Mouse (Mus musculus): ENCODE measurements around the gene 4930507D05Rik. TPM values are rescaled to one million over a fixed set of nuclear protein-coding genes. Genes with fewer than 3 reads are reported as not detected.

4930507D05Rik gene
- polyA plus RNA-seq, 1 experiment: 0.70 TPM

DNA sequence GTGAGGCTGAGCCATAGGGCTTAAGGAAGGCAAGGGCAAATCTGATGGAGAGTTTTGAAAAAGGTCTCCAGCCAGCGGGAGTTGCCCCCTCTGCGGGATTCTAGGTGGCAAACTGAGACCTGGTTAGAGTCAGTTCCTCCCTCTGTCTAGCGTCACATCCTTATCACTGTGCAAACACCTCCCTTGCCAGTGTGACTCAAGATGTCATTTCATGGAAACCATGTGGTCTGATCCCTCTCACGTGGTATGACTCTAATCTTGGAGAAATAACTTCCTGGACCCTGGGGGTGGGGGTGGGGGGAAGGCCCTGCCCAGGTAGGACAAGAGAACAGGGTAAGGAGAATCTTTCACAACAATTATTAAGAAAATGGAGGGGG is 35.7 kb upstream of the 4930507D05Rik start:
- peaks cover 11% of the 10 kb centered on the region; the same call in 1 of the 2 replicates for H3K4me1 ChIP-seq (ENCODE audit: control insufficient read depth, insufficient read depth, low read length)
- no peak overlapping the region for H3K27ac ChIP-seq (ENCODE audit: insufficient read depth, low read length)
- no peak for TF ChIP-seq CTCF (IDR thresholded peaks at IDR 0.05; ENCODE audit: borderline replicate concordance, insufficient read depth, low read depth, low read length)
- no peak for TF ChIP-seq POLR2A (IDR thresholded peaks at IDR 0.05; ENCODE audit: borderline replicate concordance, insufficient read depth, low read length)
- no peaks in the 10 kb centered on the region for H3K27me3 ChIP-seq (ENCODE audit: control insufficient read depth, insufficient read depth, low read length)
- WGBS: 54% methylated on average over 4 of the region's 4 CpGs
- no peak overlapping the region for H3K4me3 ChIP-seq (replicated peaks; ENCODE audit: insufficient read depth, low read depth, low read length)
- DNase-seq: no peak

GRCm38 (mm10) chr10:62418831-62419356 is 30.4 kb upstream of the 4930507D05Rik start:
- 45% methylated on average over 7 of the region's 7 CpGs for WGBS
- peak in 1 of 2 experiments; percentile 31 for DNase-seq
- no peak for TF ChIP-seq CTCF (IDR thresholded peaks at IDR 0.05; ENCODE audit: borderline replicate concordance, insufficient read depth, low read depth, low read length)
- TF ChIP-seq POLR2A (IDR thresholded peaks at IDR 0.05; ENCODE audit: borderline replicate concordance, insufficient read depth, low read length): no peak

DNA sequence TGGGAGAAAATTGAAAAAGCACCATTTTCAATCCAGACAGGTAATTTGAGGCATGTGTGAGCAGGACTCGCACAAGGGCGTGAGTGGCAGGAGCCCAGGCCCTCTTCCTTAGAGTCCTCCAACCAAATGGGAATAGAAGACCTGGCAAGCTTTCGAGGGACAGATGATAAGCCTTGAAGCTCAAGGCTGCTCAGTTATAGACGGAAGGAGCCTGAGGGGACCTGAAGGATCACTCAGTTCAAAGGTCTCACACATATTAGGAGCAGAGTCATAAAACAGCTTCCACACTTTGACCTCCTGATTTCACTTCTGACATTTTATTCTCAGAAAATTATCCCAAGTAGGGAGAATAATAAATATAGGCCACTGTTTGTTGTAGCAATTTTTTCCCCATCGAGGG is 29.9 kb upstream of the 4930507D05Rik start:
- TF ChIP-seq CTCF (IDR thresholded peaks at IDR 0.05; ENCODE audit: borderline replicate concordance, insufficient read depth, low read depth, low read length) (no peak), POLR2A (IDR thresholded peaks at IDR 0.05; ENCODE audit: borderline replicate concordance, insufficient read depth, low read length) (no peak)
- no peaks in the 10 kb centered on the region for H3K27me3 ChIP-seq (ENCODE audit: control insufficient read depth, insufficient read depth, low read length)
- DNase-seq: no peak
- H3K27ac ChIP-seq (ENCODE audit: insufficient read depth, low read length): no peak overlapping the region
- WGBS: 65% methylated on average over 5 of the region's 5 CpGs
- H3K4me3 ChIP-seq (replicated peaks; ENCODE audit: insufficient read depth, low read depth, low read length): no peak overlapping the region
- H3K4me1 ChIP-seq (ENCODE audit: control insufficient read depth, insufficient read depth, low read length): no peaks in the 10 kb centered on the region

More at GRCm38 (mm10) chr10:62418831-62419356, 30.4 kb upstream of the 4930507D05Rik start:
- Histone ChIP-seq H3K4me3 (replicated peaks; ENCODE audit: insufficient read depth, low read depth, low read length) (no peak overlapping the region), H3K4me1 (ENCODE audit: control insufficient read depth, insufficient read depth, low read length) (no peaks in the 10 kb centered on the region), H3K27ac (ENCODE audit: insufficient read depth, low read length) (no peak overlapping the region), H3K27me3 (ENCODE audit: control insufficient read depth, insufficient read depth, low read length) (no peaks in the 10 kb centered on the region)

- WGBS: 73% methylated on average over 6 of the region's 6 CpGs
- TF ChIP-seq POLR2A (IDR thresholded peaks at IDR 0.05; ENCODE audit: borderline replicate concordance, insufficient read depth, low read length): no peak
- TF ChIP-seq CTCF (IDR thresholded peaks at IDR 0.05; ENCODE audit: borderline replicate concordance, insufficient read depth, low read depth, low read length): no peak
- no peak for DNase-seq
- H3K27me3 ChIP-seq (ENCODE audit: control insufficient read depth, insufficient read depth, low read length): no peaks in the 10 kb centered on the region
- H3K4me3 ChIP-seq (replicated peaks; ENCODE audit: insufficient read depth, low read depth, low read length): no peak overlapping the region
- no peak overlapping the region for H3K27ac ChIP-seq (ENCODE audit: insufficient read depth, low read length)
- H3K4me1 ChIP-seq (ENCODE audit: control insufficient read depth, insufficient read depth, low read length): no peaks in the 10 kb centered on the region
These were observed 28.9 kb upstream of the 4930507D05Rik start for GRCm38 (mm10) chr10:62420399-62420798.

- DNase-seq: no peak
- 53% methylated on average over 3 of the region's 3 CpGs for WGBS
These were observed 28.2 kb upstream of the 4930507D05Rik start for GRCm38 (mm10) chr10:62421127-62421526.

GRCm38 (mm10) chr10:62422255-62422654 is 27.0 kb upstream of the 4930507D05Rik start, which contains the start of gene Hkdc1:
Gene Hkdc1 (minus strand): TSS chr10:62422491.
- Histone ChIP-seq H3K4me1 (ENCODE audit: control insufficient read depth, insufficient read depth, low read length) (no peaks in the 10 kb centered on the region), H3K4me3 (replicated peaks; ENCODE audit: insufficient read depth, low read depth, low read length) (no peak within 1 kb of the TSS), H3K27me3 (ENCODE audit: control insufficient read depth, insufficient read depth, low read length) (no peaks in the 10 kb centered on the region), H3K27ac (ENCODE audit: insufficient read depth, low read length) (no peak within 1 kb of the TSS)
- WGBS: 47% methylated on average over 15 of the region's 15 CpGs
- TF ChIP-seq POLR2A (IDR thresholded peaks at IDR 0.05; ENCODE audit: borderline replicate concordance, insufficient read depth, low read length): no peak
- no peak for TF ChIP-seq CTCF (IDR thresholded peaks at IDR 0.05; ENCODE audit: borderline replicate concordance, insufficient read depth, low read depth, low read length)
- DNase-seq: no peak

More at GRCm38 (mm10) chr10:62421127-62421526, 28.2 kb upstream of the 4930507D05Rik start:
- Histone ChIP-seq H3K27me3 (ENCODE audit: control insufficient read depth, insufficient read depth, low read length) (no peaks in the 10 kb centered on the region), H3K27ac (ENCODE audit: insufficient read depth, low read length) (no peak overlapping the region), H3K4me3 (replicated peaks; ENCODE audit: insufficient read depth, low read depth, low read length) (no peak overlapping the region), H3K4me1 (ENCODE audit: control insufficient read depth, insufficient read depth, low read length) (no peaks in the 10 kb centered on the region)
- TF ChIP-seq CTCF (IDR thresholded peaks at IDR 0.05; ENCODE audit: borderline replicate concordance, insufficient read depth, low read depth, low read length): no peak
- TF ChIP-seq POLR2A (IDR thresholded peaks at IDR 0.05; ENCODE audit: borderline replicate concordance, insufficient read depth, low read length): no peak

GRCm38 (mm10) chr10:62425081-62425871 is 24.0 kb upstream of the 4930507D05Rik start:
- no peak for DNase-seq
- WGBS: 56% methylated on average over 9 of the region's 9 CpGs
- Histone ChIP-seq H3K27ac (ENCODE audit: insufficient read depth, low read length) (no peak overlapping the region), H3K4me1 (ENCODE audit: control insufficient read depth, insufficient read depth, low read length) (no peaks in the 10 kb centered on the region), H3K4me3 (replicated peaks; ENCODE audit: insufficient read depth, low read depth, low read length) (no peak overlapping the region), H3K27me3 (ENCODE audit: control insufficient read depth, insufficient read depth, low read length) (no peaks in the 10 kb centered on the region)
- TF ChIP-seq POLR2A (IDR thresholded peaks at IDR 0.05; ENCODE audit: borderline replicate concordance, insufficient read depth, low read length): no peak
- TF ChIP-seq CTCF (IDR thresholded peaks at IDR 0.05; ENCODE audit: borderline replicate concordance, insufficient read depth, low read depth, low read length): no peak

DNA sequence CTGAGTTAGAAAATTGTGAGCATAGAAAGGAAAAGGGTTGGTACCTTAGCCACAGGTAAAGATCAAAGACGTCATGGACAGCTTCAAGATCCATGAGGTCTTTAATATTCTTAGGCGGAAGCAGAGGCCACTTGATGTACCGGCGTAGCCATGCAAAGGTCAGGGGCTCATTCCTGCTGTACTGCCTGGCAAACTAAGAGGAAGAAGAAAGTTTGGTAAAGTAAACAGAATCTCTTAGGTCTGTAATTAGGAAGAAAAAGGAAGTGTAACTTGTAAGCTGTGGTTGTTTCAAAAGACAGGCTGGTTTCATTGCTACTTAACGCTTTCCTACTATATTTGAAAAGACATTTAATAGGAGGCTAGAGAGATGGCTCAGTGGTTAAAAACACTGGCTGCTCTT is 18.9 kb upstream of the 4930507D05Rik start:
- H3K27ac ChIP-seq (ENCODE audit: insufficient read depth, low read length): no peak overlapping the region
- no peaks in the 10 kb centered on the region for H3K27me3 ChIP-seq (ENCODE audit: control insufficient read depth, insufficient read depth, low read length)
- TF ChIP-seq CTCF (IDR thresholded peaks at IDR 0.05; ENCODE audit: borderline replicate concordance, insufficient read depth, low read depth, low read length): no peak
- no peak for TF ChIP-seq POLR2A (IDR thresholded peaks at IDR 0.05; ENCODE audit: borderline replicate concordance, insufficient read depth, low read length)
- WGBS: 95% methylated on average over 5 of the region's 5 CpGs
- no peak for DNase-seq
- no peaks in the 10 kb centered on the region for H3K4me1 ChIP-seq (ENCODE audit: control insufficient read depth, insufficient read depth, low read length)
- no peak overlapping the region for H3K4me3 ChIP-seq (replicated peaks; ENCODE audit: insufficient read depth, low read depth, low read length)
